Mouse (Mus musculus) CH12F3 (cell line): ENCODE data around the gene Man1c1.

ENCODE experiments used
- in situ Hi-C: fragments of 300-500 bp; cut with MboI; formaldehyde crosslinking; loops from 2 replicates; pipeline ENCODE4 v1.14.3; 2020; ENCODE audit warnings: low sequenced_read_pairs

Gene Man1c1

GRCm38 (mm10) chr4:134677556-134678508 is 26.3 kb downstream of the Man1c1 start:
- in situ Hi-C loops: no loop called here

GRCm38 (mm10) chr4:134675800-134676199 is 28.3 kb downstream of the Man1c1 start:
- in situ Hi-C loops: no loop called here

- in situ Hi-C loops: no loop called here
These were observed 29.1 kb downstream of the Man1c1 start for GRCm38 (mm10) chr4:134674970-134675369.

GRCm38 (mm10) chr4:134673882-134674463 is 30.1 kb downstream of the Man1c1 start:
- in situ Hi-C loops: no loop called here

DNA sequence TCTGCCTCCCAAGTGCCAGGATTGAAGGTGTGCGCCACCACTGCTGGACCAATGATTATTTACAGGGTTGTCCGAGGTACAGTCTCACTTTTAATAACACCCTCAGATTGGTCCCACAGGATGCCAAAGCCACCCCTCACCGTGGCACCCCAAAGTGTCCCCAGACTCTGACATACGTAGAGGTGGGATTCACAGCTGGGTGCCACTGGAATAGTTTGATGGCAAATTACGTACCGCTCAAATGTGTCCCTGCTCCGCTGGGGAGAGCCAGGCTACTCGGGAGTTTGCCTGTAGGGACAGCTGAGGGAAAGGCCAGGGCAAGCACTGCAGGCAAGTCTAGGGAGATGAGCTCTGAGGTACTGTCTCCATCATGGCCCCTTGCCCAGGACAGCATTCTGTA is 30.9 kb downstream of the Man1c1 start:
- in situ Hi-C loops: no loop called here

GRCm38 (mm10) chr4:134672326-134672725 is 31.8 kb downstream of the Man1c1 start:
- in situ Hi-C loops: no loop called here

GRCm38 (mm10) chr4:134671660-134672173 is 32.4 kb downstream of the Man1c1 start:
- in situ Hi-C loops: no loop called here

DNA sequence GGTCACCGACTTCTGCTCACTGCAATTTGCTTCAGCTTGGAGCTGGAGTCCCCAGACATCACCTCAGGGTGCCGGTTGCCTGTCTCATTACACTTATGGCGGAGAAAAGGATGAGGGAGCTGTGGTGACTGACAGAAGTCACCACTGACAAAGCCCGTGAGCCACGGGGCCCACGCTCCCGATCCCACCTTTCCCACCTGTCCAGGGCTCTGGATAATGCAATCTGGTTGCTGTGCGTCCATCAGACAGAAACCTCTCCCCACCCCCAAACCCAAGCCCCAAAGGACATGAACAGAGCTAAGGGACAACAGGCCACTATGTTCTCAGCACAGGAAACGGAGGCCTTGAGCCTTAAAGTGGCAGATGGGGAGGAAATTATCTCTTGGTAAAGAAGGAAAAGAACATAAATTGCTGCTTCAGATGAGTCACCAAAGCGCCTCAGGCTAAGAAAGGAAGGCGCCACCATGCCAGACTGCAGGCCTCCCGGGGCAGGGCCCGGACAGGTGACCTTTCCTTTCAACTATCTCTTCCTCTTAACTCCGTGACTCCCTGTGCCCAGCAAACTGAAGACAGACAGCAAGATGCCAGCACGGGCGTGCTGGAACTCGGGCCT is 34.2 kb downstream of the Man1c1 start:
- in situ Hi-C loops: no loop called here

- in situ Hi-C loops: no loop called here
These were observed 35.6 kb downstream of the Man1c1 start for GRCm38 (mm10) chr4:134668355-134669028.

DNA sequence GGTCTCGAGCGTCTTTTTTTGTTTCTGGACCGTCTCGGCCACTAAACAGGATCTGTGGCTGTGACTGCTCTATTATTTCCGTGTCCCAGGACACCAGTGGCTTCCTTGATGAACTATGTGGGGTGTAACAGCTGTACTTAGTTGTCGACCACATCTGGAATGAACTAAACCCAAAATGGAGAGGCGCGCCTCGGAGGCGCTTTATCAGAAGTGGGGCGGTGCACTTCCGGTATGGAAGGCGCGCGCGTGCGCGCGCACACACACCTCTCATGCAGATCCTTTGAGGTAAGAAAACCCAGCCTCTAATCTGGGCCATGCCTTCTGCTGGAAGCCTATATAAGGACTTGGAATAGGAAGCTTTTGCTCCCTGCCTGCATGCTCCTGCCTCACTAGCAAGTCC is 37.7 kb downstream of the Man1c1 start:
- in situ Hi-C loops: no loop called here

DNA sequence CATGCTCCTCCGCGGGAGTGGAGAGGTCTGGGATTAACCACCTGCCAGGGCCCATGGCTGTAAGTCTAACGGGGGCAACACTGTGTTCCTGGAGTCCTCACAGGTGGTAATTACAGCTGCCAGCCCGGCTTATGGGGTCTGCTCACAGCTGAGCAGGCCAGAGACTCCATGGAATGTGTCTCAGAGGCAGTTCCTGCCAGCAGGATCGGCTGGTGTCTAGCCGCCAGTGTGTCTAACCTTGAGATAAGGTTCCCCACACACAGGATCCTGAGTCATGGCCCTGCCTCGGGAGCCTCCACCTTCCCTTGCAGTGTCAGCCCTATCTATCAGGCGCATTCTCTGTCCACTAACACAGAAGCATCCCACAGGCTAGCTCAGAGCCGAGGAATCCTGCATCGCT is 41.0 kb downstream of the Man1c1 start:
- in situ Hi-C loops: no loop called here

DNA sequence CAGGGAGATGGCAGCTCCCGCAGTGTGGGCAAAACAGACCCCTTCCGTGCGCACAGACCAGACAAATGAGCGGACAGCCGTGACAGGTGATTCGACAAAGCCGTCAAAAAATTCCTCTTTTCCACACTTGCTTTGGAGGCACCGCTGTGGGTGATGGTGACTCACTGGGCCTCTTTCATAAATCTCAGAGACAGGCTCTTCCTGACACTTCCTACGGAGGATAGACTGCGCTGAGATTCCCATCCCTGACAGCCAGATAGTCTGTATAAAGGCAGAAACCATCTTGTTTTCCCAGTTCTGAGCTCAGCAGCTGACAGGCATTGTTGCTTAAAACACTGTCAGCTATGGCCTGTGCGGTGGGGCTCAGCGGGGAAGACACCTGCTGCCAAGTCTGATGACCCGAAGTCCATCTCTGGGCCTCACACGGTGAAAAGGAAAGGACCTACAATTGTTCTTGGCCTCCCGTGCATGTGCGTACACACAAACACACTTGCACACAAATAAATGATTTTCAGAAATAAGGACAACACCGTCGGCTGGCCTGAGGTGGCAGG is 43.4 kb downstream of the Man1c1 start:
- in situ Hi-C loops: no loop called here

DNA sequence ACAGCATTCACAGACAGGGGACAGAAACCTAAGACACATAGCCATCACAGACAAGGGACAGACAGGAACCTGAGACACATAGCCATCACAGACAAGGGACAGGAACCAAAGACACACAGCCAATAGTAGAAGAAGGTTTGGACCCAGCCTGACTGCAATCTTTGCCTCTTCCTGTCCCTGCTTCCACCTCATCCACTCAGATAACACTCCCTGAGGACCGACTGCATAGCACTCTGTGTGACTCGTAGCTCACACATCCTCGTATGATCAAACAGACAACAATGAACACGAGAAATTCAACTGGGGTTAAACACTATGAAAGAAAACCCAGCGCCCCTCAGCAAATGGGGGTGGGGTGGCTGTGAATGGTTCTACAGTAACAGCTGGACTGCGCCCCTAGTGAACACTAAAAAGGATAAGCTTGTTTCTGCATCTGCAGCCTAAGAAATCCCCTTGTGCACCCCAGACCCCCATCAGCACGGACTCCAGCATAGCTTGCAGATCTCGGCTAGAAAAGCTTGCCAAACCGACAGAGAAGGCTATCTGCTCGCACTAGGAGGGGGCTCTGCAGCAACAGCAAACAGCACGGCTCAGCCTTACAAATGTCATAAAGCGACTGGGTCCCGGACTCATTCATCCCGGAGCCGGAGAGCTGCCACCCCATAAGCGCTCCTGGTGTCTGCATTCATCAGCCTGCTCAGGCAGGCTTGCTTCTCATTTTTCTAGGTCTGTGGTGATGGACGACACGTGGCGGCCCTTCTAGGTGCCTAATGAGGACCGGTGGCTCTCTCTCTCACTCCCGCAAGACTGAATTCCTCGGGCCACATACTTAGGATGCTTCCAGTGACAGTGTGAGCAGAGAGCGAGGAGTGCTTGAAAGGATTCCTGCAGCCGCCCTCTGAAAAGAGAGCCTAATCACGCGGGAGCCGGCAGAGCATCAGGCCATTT is 44.5 kb downstream of the Man1c1 start:
- in situ Hi-C loops: no loop called here

- in situ Hi-C loops: no loop called here
These were observed 46.6 kb downstream of the Man1c1 start for GRCm38 (mm10) chr4:134657473-134657872.

- in situ Hi-C loops: no loop called here
These were observed 49.7 kb downstream of the Man1c1 start for GRCm38 (mm10) chr4:134654391-134654790.

DNA sequence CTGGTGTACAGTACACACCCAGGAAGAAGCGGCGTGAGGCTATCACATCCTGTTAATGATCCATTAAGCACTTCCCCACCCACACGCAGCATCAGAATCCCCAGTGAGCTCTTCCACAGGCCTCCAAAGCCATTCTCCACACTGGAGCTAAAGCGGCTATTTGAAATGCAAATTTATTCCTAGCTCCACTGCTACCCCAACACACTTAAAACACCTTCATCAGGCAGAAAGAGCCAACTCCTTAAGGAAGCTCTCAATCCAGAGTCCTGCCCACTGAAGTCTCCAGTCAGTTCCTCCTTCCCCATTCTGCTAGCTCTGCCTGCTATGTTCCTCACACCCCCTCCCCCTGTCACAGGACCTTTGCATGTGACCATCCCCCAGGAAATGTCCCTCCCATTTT is 51.4 kb downstream of the Man1c1 start:
- in situ Hi-C loops: no loop called here

DNA sequence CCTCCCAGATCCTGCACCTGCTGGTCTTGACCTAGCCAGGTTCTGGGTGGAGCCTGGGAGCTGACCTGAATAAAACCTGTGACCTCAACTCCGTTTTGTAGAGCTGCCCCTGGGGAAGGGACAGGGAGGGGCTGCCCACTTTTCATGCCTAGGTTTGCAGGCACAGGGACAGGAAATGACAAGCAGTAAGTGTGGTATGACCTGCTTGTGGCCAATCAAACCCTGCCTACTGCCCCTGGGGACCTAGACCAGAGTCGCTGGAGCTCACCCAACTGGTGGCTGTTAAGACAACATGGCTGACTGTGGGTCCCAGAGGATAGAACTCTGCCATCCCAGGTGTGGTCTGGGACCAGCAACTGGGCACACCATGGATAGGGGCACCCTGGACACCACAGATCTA is 51.9 kb downstream of the Man1c1 start:
- in situ Hi-C loops: no loop called here

DNA sequence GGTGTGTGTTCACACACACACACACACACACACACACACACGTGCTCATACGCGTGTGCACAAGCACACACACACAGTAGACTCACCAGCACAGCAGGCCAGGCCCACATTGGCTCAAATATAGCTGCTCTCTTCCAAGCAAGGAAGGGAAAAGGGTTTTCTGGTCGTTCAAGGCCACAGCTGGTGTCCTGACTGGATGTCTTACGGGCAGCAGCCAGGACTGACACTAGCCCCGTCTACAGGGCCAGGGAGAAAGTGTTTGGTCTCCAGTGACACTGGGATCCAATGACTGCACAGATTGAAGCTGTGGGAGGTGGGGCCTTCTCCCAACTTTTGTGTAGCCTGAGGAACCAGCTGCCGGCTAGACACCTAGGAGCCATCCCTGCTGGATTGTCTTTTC is 52.7 kb downstream of the Man1c1 start:
- in situ Hi-C loops: no loop called here

DNA sequence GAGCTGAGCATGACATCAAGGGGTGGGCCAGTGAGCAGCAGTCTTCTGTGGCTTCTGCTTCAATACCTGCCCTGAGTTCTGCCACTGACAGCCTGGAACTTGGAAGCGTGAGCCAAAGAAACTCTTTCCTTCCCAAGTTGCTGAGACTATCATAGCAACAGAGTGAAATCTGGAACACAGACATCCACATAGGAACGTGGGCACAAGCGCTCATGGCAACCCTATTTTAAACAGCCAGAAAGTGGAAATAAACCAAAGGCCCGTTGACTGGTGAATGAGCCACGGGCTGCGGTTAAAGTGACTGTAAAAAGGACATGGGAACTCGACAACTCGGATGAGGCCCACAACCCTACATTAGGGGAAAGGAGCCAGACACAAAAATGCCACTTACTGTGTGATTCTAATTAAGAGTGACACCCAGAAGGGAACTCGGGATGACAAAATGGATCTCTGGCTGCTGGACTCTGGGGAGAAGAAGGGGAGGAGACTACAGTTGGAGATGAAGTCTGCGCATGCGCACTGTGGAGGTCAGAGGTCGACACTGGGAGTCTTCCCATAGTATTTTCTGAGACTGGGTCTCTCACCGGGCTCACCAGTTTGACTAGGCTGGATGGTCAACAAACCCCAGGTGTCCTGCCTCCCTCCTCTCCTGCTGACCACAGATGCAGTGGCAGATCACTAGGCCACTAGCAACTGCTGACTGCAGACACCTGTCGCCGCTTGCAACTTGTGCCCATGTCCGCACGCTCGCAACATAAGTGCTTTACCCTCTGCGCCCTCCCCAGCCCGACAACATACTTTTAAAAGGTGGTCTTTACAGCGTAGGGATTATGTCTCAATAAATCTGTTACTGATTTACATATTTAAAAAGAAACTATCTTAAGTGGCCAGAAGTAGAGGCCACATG is 58.8 kb downstream of the Man1c1 start:
- in situ Hi-C loops: no loop called here
